Mouse (Mus musculus): ENCODE results near the gene Ces1d. TPM values are rescaled to one million over a fixed set of nuclear protein-coding genes. Genes with fewer than 3 reads are reported as not detected.

The Ces1d gene
- 0.16 TPM in 1 of 2 replicates, not detected in the other for polyA plus RNA-seq (2012; rRNA removed)

- DNase-seq: no peak
- 60% methylated on average over 8 of the region's 8 CpGs for WGBS
- Histone ChIP-seq H3K27ac (ENCODE audit: insufficient read depth, low read length) (no peak within 1 kb of the TSS), H3K4me3 (replicated peaks; ENCODE audit: insufficient read depth, low read depth, low read length) (no peak within 1 kb of the TSS), H3K27me3 (ENCODE audit: control insufficient read depth, insufficient read depth, low read length) (no peaks in the 10 kb centered on the region), H3K4me1 (ENCODE audit: control insufficient read depth, insufficient read depth, low read length) (no peaks in the 10 kb centered on the region)
- no peak for TF ChIP-seq CTCF (IDR thresholded peaks at IDR 0.05; ENCODE audit: borderline replicate concordance, insufficient read depth, low read depth, low read length)
- TF ChIP-seq POLR2A (IDR thresholded peaks at IDR 0.05; ENCODE audit: borderline replicate concordance, insufficient read depth, low read length): no peak
Observed at GRCm38 (mm10) chr8:93197685-93198525, at the start of gene Ces1d. Gene Ces1d (minus strand): TSS chr8:93197838.

GRCm38 (mm10) chr8:93246057-93246456, 48.4 kb upstream of the Ces1d start:
- Histone ChIP-seq H3K4me3 (replicated peaks; ENCODE audit: insufficient read depth, low read depth, low read length) (no peak overlapping the region), H3K27me3 (ENCODE audit: control insufficient read depth, insufficient read depth, low read length) (no peaks in the 10 kb centered on the region; the same call in 1 of the 2 replicates), H3K27ac (ENCODE audit: insufficient read depth, low read length) (no peak overlapping the region), H3K4me1 (ENCODE audit: control insufficient read depth, insufficient read depth, low read length) (no peaks in the 10 kb centered on the region)
- no peak for TF ChIP-seq CTCF (IDR thresholded peaks at IDR 0.05; ENCODE audit: borderline replicate concordance, insufficient read depth, low read depth, low read length)
- TF ChIP-seq POLR2A (IDR thresholded peaks at IDR 0.05; ENCODE audit: borderline replicate concordance, insufficient read depth, low read length): no peak
- no peak for DNase-seq
- 84% methylated on average over 2 of the region's 2 CpGs for WGBS

DNA sequence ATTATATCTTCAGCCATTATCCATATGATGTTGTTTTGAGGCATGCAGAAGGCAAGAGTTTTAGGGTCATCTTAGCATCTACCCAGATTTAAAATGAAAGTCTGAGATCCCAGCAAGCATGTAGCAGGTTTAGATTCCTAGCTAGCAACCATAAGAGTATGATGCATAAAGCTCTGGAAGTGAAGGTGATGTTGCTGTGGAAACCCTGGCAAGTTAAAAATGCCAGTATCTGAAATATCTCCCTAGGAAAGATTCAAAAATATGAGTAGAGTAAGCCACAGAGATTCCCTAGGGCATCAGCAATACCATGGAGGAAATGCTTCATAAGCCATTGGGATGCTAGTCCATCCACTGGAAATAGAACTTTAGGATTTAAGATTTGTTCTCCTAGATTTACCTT, 42.2 kb upstream of the Ces1d start:
- Histone ChIP-seq H3K27ac (ENCODE audit: insufficient read depth, low read length) (no peak overlapping the region), H3K4me1 (ENCODE audit: control insufficient read depth, insufficient read depth, low read length) (no peaks in the 10 kb centered on the region; the same call in 1 of the 2 replicates), H3K4me3 (replicated peaks; ENCODE audit: insufficient read depth, low read depth, low read length) (no peak overlapping the region), H3K27me3 (ENCODE audit: control insufficient read depth, insufficient read depth, low read length) (no peaks in the 10 kb centered on the region)
- DNase-seq: no peak
- TF ChIP-seq CTCF (IDR thresholded peaks at IDR 0.05; ENCODE audit: borderline replicate concordance, insufficient read depth, low read depth, low read length) (no peak), POLR2A (IDR thresholded peaks at IDR 0.05; ENCODE audit: borderline replicate concordance, insufficient read depth, low read length) (no peak)

DNA sequence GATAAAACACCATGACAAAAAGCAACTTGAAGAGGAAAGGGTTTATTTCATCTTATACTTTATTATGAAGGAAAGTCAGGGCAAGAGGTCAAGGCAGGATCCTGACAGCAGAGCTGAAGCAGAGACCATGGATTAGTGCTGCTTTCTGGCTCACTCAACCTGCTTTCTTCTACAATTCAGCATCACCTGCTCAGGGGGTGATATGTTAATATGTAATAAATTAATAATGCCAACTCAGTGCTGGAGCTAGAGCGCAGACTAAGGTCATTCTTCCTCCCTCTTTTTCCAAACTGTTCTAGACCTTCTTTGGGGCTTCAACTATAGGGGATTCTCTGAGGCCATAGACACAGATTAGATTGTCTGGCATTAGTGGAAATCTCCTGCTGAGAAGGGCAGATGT, 38.0 kb upstream of the Ces1d start:
- TF ChIP-seq POLR2A (IDR thresholded peaks at IDR 0.05; ENCODE audit: borderline replicate concordance, insufficient read depth, low read length) (no peak), CTCF (IDR thresholded peaks at IDR 0.05; ENCODE audit: borderline replicate concordance, insufficient read depth, low read depth, low read length) (no peak)
- DNase-seq: no peak
- H3K27ac ChIP-seq (ENCODE audit: insufficient read depth, low read length): no peak overlapping the region
- H3K4me1 ChIP-seq (ENCODE audit: control insufficient read depth, insufficient read depth, low read length): no peaks in the 10 kb centered on the region; the same call in 1 of the 2 replicates
- H3K4me3 ChIP-seq (replicated peaks; ENCODE audit: insufficient read depth, low read depth, low read length): no peak overlapping the region
- whole genome bisulfite sequencing: 80% methylated on average over 1 of the region's 1 CpGs
- H3K27me3 ChIP-seq (ENCODE audit: control insufficient read depth, insufficient read depth, low read length): no peaks in the 10 kb centered on the region

- Histone ChIP-seq H3K4me1 (ENCODE audit: control insufficient read depth, insufficient read depth, low read length) (no peaks in the 10 kb centered on the region; the same call in 1 of the 2 replicates), H3K4me3 (replicated peaks; ENCODE audit: insufficient read depth, low read depth, low read length) (no peak overlapping the region), H3K27ac (ENCODE audit: insufficient read depth, low read length) (no peak overlapping the region), H3K27me3 (ENCODE audit: control insufficient read depth, insufficient read depth, low read length) (no peaks in the 10 kb centered on the region)
- WGBS: 95% methylated on average over 1 of the region's 1 CpGs
- TF ChIP-seq CTCF (IDR thresholded peaks at IDR 0.05; ENCODE audit: borderline replicate concordance, insufficient read depth, low read depth, low read length) (no peak), POLR2A (IDR thresholded peaks at IDR 0.05; ENCODE audit: borderline replicate concordance, insufficient read depth, low read length) (no peak)
- DNase-seq: no peak
Observed at GRCm38 (mm10) chr8:93234706-93235105, 37.1 kb upstream of the Ces1d start.

GRCm38 (mm10) chr8:93234068-93234467, 36.4 kb upstream of the Ces1d start:
- WGBS: 88% methylated on average over 6 of the region's 6 CpGs
- no peak for TF ChIP-seq CTCF (IDR thresholded peaks at IDR 0.05; ENCODE audit: borderline replicate concordance, insufficient read depth, low read depth, low read length)
- no peak for TF ChIP-seq POLR2A (IDR thresholded peaks at IDR 0.05; ENCODE audit: borderline replicate concordance, insufficient read depth, low read length)

DNA sequence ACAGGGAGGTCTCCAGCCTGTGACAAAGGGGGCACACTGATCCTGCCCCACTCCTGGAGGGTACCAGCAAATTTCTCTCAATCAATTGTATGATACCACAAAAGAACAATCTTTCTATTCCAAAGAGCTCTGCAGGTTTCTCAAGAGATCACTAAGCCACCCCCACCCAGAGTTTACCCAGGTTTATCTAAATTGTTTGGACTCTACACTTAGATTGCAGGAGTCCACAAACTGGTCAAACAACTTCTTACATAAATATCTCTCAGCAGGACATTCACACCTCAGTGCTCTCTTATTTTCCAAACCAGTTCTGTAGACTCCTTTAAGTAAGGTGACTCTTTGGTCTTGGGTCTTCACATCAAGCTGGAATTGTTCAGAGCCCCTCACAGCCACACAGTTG, 31.8 kb upstream of the Ces1d start, which contains the start of gene Ces1e:
TSS of gene Ces1e (minus strand) at position 174 of the 400 bp plus-strand sequence.
- no peak within 1 kb of the TSS for H3K4me3 ChIP-seq (replicated peaks; ENCODE audit: insufficient read depth, low read depth, low read length)
- no peaks in the 10 kb centered on the region for H3K4me1 ChIP-seq (ENCODE audit: control insufficient read depth, insufficient read depth, low read length)
- H3K27ac ChIP-seq (ENCODE audit: insufficient read depth, low read length): no peak within 1 kb of the TSS
- DNase-seq: no peak
- TF ChIP-seq CTCF (IDR thresholded peaks at IDR 0.05; ENCODE audit: borderline replicate concordance, insufficient read depth, low read depth, low read length) (no peak), POLR2A (IDR thresholded peaks at IDR 0.05; ENCODE audit: borderline replicate concordance, insufficient read depth, low read length) (no peak)
- H3K27me3 ChIP-seq (ENCODE audit: control insufficient read depth, insufficient read depth, low read length): no peaks in the 10 kb centered on the region

More at GRCm38 (mm10) chr8:93234068-93234467, 36.4 kb upstream of the Ces1d start:
- DNase-seq: no peak
- Histone ChIP-seq H3K27ac (ENCODE audit: insufficient read depth, low read length) (no peak overlapping the region), H3K27me3 (ENCODE audit: control insufficient read depth, insufficient read depth, low read length) (no peaks in the 10 kb centered on the region), H3K4me3 (replicated peaks; ENCODE audit: insufficient read depth, low read depth, low read length) (no peak overlapping the region), H3K4me1 (ENCODE audit: control insufficient read depth, insufficient read depth, low read length) (no peaks in the 10 kb centered on the region; the same call in 1 of the 2 replicates)

All from cerebellum, adult 2 months (tissue).